Mouse (Mus musculus) CH12.LX (cell line): Measurements from ENCODE around the gene Atg4d.

Experiments
- HCFC1 ChIP-seq: IDR thresholded peaks from 2 replicates; pipeline ENCODE4 v1.6.1; 2012; ENCODE audit warnings: low read depth, mild to moderate bottlenecking, inconsistent platforms, low read length, improper control_type of control experiment
- ZKSCAN1 ChIP-seq: IDR thresholded peaks from 2 replicates; pipeline ENCODE4 v1.6.1; 2012; ENCODE audit warnings: low read depth, inconsistent platforms, low read length, improper control_type of control experiment, borderline replicate concordance

- TF ChIP-seq ZKSCAN1 (no peak), HCFC1 (no peak)
Observed at GRCm38 (mm10) chr9:21273094-21273493, 8.0 kb downstream of the Atg4d start.
